Mouse (Mus musculus) forebrain, embryonic 12.5 days (tissue): Measurements from ENCODE around the gene Lgals4. TPM values are rescaled to one million over a fixed set of nuclear protein-coding genes. Genes with fewer than 3 reads are reported as not detected.

Experiments
- ATAC-seq: fragments of 200-750 bp; cut with Nextera tagmentation; 2 replicates; pipeline ENCODE4 v1.8.0; 2017; ENCODE audit warnings: moderate TSS enrichment; ENCODE audit not compliant: low FRiP score
- H3K27ac ChIP-seq: fragments of 300-500 bp; sonication (generic); 2 replicates; pipeline ENCODE4 v1.5.1; 2016; ENCODE audit warnings: mild to moderate bottlenecking
- H3K27me3 ChIP-seq: fragments of 300-500 bp; sonication (generic); 2 replicates; pipeline ENCODE4 v1.6.1; 2016; ENCODE audit warnings: mild to moderate bottlenecking
- H3K36me3 ChIP-seq: fragments of 300-500 bp; sonication (generic); replicated peaks from 2 replicates; pipeline ENCODE4 v1.6.1; 2016; ENCODE audit warnings: mild to moderate bottlenecking
- H3K4me1 ChIP-seq: fragments of 300-500 bp; sonication (generic); 2 replicates; pipeline ENCODE4 v1.6.1; 2016
- H3K4me2 ChIP-seq: fragments of 300-500 bp; sonication (generic); 2 replicates; pipeline ENCODE4 v1.6.1; 2016; ENCODE audit warnings: mild to moderate bottlenecking, moderate library complexity
- H3K4me3 ChIP-seq: fragments of 300-500 bp; sonication (generic); replicated peaks from 2 replicates; pipeline ENCODE4 v1.5.1; 2016; ENCODE audit warnings: mild to moderate bottlenecking
- H3K9ac ChIP-seq: fragments of 300-500 bp; sonication (generic); 2 replicates; pipeline ENCODE4 v1.6.1; 2016; ENCODE audit warnings: mild to moderate bottlenecking
- H3K9me3 ChIP-seq: fragments of 300-500 bp; sonication (generic); 2 replicates; pipeline ENCODE4 v1.6.1; 2016
- WGBS: fragments of 180-500 bp; shearing (Covaris S2); methylation state at CpG from one replicate; pipeline ENCODE4 v1.1.7; 2016; 5-methylcytosine and 5-hydroxymethylcytosine counted together
- polyA plus RNA-seq: library from polyadenylated mRNA; unstranded; fragments of >200 nt; fragmentation: Nextera tagmentation; extraction: Ambion mirVana; gene quantifications from 2 replicates; pipeline ENCODE4 v1.2.1, GENCODE M21; 2016

Lgals4 gene
- polyA plus RNA-seq, 1 experiment from 2014 or later = 1.7 TPM

GRCm38 (mm10) chr7:28827338-28827737 lies 6.3 kb upstream of the Lgals4 start:
- peaks cover 36% of the 10 kb centered on the region for H3K36me3 ChIP-seq
- H3K9ac ChIP-seq = no peak overlapping the region
- H3K4me1 ChIP-seq = peaks cover 12% of the 10 kb centered on the region
- H3K27ac ChIP-seq = no peak overlapping the region
- H3K9me3 ChIP-seq = no peaks in the 10 kb centered on the region
- H3K27me3 ChIP-seq = no peaks in the 10 kb centered on the region
- no peak overlapping the region for H3K4me3 ChIP-seq
- no peak for ATAC-seq
- H3K4me2 ChIP-seq = no peak overlapping the region
- WGBS = 63% methylated on average over 3 of the region's 3 CpGs

DNA sequence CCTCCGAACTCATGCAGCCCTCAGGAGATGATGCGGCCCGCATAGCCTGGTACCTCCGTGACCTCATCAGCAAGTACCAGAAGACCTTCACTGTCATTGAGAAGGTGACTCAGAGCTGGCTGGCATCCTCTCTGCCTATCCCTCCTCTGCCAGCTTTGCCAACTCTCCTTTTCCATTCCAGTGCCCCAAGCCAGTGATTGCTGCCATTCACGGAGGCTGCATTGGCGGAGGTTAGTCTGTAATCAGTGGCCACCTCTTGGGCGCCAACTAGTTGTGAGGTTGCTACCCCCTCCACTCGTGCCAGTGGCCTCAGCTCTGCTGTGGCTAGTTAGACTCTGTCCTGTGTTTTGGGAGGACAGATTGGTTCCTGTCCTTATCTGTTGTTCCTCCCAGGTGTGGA lies 3.8 kb upstream of the Lgals4 start:
- Histone ChIP-seq H3K9me3 (no peaks in the 10 kb centered on the region), H3K4me2 (no peak overlapping the region), H3K36me3 (peaks cover 26% of the 10 kb centered on the region), H3K4me3 (no peak overlapping the region), H3K27me3 (no peaks in the 10 kb centered on the region), H3K4me1 (peaks cover 8% of the 10 kb centered on the region), H3K9ac (no peak overlapping the region), H3K27ac (no peak overlapping the region)
- WGBS = 95% methylated on average over 8 of the region's 8 CpGs
- no peak for ATAC-seq

- H3K27ac ChIP-seq = no peak overlapping the region
- H3K36me3 ChIP-seq = peaks cover 26% of the 10 kb centered on the region
- no peak overlapping the region for H3K4me2 ChIP-seq
- no peak for ATAC-seq
- no peaks in the 10 kb centered on the region for H3K9me3 ChIP-seq
- no peak overlapping the region for H3K9ac ChIP-seq
- H3K27me3 ChIP-seq = no peaks in the 10 kb centered on the region
- no peak overlapping the region for H3K4me3 ChIP-seq
- WGBS = 96% methylated on average over 5 of the region's 5 CpGs
- H3K4me1 ChIP-seq = peaks cover 2% of the 10 kb centered on the region; the same call in 1 of the 2 replicates
Observed at GRCm38 (mm10) chr7:28830981-28831380, 2.7 kb upstream of the Lgals4 start.

DNA sequence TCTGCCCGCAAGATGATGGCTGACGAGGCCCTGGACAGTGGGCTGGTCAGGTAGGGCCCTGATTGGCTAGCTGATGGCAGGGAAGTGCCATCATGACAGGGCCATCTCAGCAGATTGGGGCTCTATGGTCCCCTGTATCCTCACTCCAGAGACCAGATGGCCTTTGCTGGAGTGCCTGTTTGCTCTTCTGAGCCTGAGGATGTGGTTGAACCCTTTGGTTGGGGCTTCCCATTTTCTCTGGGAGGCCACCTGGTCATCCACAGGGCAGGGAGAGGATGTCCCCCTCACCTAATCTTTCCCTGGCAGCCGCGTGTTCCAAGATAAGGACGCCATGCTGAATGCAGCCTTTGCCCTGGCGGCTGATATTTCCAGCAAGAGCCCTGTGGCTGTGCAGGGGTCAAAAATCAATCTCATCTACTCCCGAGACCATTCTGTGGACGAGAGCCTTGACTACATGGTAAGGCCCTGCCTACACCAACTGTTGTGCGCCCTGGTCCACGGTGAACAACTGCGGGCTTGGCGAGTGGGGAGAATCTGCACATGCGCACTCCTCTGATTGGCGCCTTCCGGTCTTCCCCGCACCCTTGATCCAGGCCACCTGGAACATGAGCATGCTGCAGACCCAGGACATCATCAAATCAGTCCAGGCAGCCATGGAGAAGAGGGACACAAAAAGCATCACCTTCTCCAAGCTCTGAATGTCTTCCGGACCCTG lies 2.1 kb upstream of the Lgals4 start:
- Histone ChIP-seq H3K4me1 (no peaks in the 10 kb centered on the region), H3K9ac (no peak overlapping the region), H3K27me3 (no peaks in the 10 kb centered on the region), H3K4me2 (no peak overlapping the region), H3K36me3 (peaks cover 26% of the 10 kb centered on the region), H3K9me3 (no peaks in the 10 kb centered on the region), H3K27ac (no peak overlapping the region), H3K4me3 (no peak overlapping the region)
- WGBS = 94% methylated on average over 17 of the region's 17 CpGs
- no peak for ATAC-seq

DNA sequence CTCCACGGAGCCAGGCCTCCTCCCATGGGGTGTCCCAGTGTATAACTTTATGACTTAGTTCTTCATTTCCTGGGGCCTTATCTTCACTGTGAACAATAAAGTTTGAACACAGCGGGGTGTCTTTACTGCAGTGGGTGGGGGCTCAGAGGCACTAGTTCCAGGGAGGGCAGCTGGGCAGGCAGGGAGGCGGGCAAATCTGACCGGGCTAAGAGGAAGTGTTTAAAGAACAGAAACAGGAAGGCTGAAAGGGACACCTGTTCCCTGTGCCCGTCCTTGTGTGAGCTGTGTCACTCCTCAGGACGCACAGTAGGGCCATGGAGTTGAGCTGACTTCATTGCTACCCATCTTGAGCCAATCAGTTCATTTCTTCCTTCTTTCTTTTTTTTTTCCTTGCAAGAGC lies 1.5 kb upstream of the Lgals4 start:
- WGBS = 83% methylated on average over 6 of the region's 6 CpGs
- H3K4me3 ChIP-seq = no peak overlapping the region
- H3K4me2 ChIP-seq = no peak overlapping the region
- H3K9ac ChIP-seq = no peak overlapping the region
- no peaks in the 10 kb centered on the region for H3K4me1 ChIP-seq
- H3K9me3 ChIP-seq = no peaks in the 10 kb centered on the region
- no peak overlapping the region for H3K27ac ChIP-seq
- H3K36me3 ChIP-seq = peaks cover 26% of the 10 kb centered on the region
- no peaks in the 10 kb centered on the region for H3K27me3 ChIP-seq
- no peak for ATAC-seq

DNA sequence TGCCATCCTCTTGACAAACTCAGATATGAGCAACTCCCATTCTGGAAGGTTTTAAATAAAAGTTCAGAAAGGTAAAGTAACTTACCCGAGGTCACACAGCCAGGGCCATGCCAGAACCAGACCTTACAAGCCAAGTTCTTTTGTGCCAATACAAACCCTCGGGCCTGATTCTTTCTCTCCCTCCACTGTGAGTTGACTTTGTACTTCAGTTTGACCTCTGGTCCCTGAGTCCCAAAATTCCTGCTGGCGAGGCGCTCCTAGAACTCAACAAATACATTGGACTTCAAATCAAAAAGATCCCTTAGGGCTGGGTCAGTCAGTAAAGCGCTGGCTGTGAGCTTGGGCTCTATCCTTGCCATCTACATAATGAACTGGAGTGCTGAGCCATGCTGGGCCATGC lies 3.3 kb downstream of the Lgals4 start:
- Histone ChIP-seq H3K4me1 (no peaks in the 10 kb centered on the region), H3K36me3 (peaks cover 2% of the 10 kb centered on the region; the same call in 1 of the 2 replicates), H3K27me3 (no peaks in the 10 kb centered on the region), H3K9ac (no peak overlapping the region), H3K9me3 (no peaks in the 10 kb centered on the region), H3K4me2 (no peak overlapping the region), H3K4me3 (no peak overlapping the region), H3K27ac (no peak overlapping the region)
- no peak for ATAC-seq
- 84% methylated on average over 5 of the region's 5 CpGs for WGBS

DNA sequence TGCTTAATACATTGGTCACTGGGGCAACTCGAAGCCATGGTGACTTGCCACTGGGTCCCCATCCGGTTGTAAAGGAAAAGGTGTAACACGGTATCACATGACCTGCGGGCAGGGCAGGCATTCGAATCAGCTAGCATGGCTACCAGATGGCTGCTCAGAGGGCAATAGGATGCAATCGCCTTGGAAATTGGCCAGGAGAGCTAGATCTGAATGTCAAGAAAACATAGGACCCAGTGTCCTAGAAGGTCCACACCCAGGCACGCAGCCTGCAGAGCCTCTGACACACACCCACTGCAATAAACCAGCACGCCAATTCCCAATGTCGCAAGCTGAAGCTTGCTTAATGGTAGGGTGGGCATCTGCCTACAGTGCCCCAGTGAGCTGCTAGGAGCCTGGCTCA lies 4.7 kb downstream of the Lgals4 start:
- Histone ChIP-seq H3K9ac (no peak overlapping the region), H3K36me3 (no peaks in the 10 kb centered on the region), H3K27ac (no peak overlapping the region), H3K4me2 (no peak overlapping the region), H3K27me3 (no peaks in the 10 kb centered on the region), H3K4me3 (no peak overlapping the region), H3K4me1 (no peaks in the 10 kb centered on the region), H3K9me3 (no peaks in the 10 kb centered on the region)
- ATAC-seq = no peak
- 89% methylated on average over 9 of the region's 9 CpGs for WGBS

- 0 out of 2 replicates have a peak, but pooled peaks cover 3% of the 10 kb centered on the region for H3K9me3 ChIP-seq
- WGBS = 88% methylated on average over 1 of the region's 1 CpGs
- H3K9ac ChIP-seq = no peak overlapping the region
- no peak overlapping the region for H3K4me3 ChIP-seq
- H3K27ac ChIP-seq = no peak overlapping the region
- H3K4me2 ChIP-seq = no peak overlapping the region
- H3K27me3 ChIP-seq = no peaks in the 10 kb centered on the region
- no peaks in the 10 kb centered on the region for H3K4me1 ChIP-seq
- no peaks in the 10 kb centered on the region for H3K36me3 ChIP-seq
- no peak for ATAC-seq
Observed at GRCm38 (mm10) chr7:28847273-28847672, 13.6 kb downstream of the Lgals4 start.

GRCm38 (mm10) chr7:28849700-28850236 lies 16.1 kb downstream of the Lgals4 start:
- H3K9ac ChIP-seq = no peak overlapping the region
- H3K36me3 ChIP-seq = no peaks in the 10 kb centered on the region
- H3K27ac ChIP-seq = no peak overlapping the region
- H3K4me2 ChIP-seq = no peak overlapping the region
- H3K9me3 ChIP-seq = 0 out of 2 replicates have a peak, but pooled peaks cover 3% of the 10 kb centered on the region
- H3K4me1 ChIP-seq = no peaks in the 10 kb centered on the region
- ATAC-seq = no peak
- WGBS = 63% methylated on average over 1 of the region's 1 CpGs
- no peak overlapping the region for H3K4me3 ChIP-seq
- no peaks in the 10 kb centered on the region for H3K27me3 ChIP-seq

GRCm38 (mm10) chr7:28850642-28851041 lies 17.0 kb downstream of the Lgals4 start:
- no peak overlapping the region for H3K4me3 ChIP-seq
- no peaks in the 10 kb centered on the region for H3K27me3 ChIP-seq
- H3K27ac ChIP-seq = no peak overlapping the region
- no peak overlapping the region for H3K4me2 ChIP-seq
- no peak overlapping the region for H3K9ac ChIP-seq
- 86% methylated on average over 4 of the region's 4 CpGs for WGBS
- H3K9me3 ChIP-seq = 0 out of 2 replicates have a peak, but pooled peaks cover 3% of the 10 kb centered on the region
- no peak for ATAC-seq
- H3K4me1 ChIP-seq = no peaks in the 10 kb centered on the region
- H3K36me3 ChIP-seq = no peaks in the 10 kb centered on the region

DNA sequence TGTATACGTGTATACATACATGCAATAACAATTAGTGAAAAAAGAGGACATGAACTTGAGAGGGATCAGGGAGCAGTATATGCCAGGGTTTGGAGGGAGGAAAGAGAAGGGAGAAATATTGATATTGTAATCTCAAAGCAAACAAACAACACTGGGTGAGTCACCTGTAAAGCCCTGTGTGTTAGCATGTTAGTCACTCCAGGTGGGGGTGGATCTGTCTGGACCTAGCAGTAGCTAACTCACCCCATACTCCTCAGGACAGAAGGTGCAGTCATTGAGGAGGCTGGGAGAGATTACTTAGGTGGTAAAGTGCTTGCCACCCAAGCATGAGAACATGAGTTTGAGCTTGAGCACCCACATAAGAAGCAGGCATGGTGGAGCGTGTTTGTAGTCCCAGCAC lies 26.3 kb downstream of the Lgals4 start:
- no peaks in the 10 kb centered on the region for H3K36me3 ChIP-seq
- H3K27ac ChIP-seq = no peak overlapping the region
- H3K9ac ChIP-seq = no peak overlapping the region
- 86% methylated on average over 2 of the region's 2 CpGs for WGBS
- no peak overlapping the region for H3K4me3 ChIP-seq
- ATAC-seq = no peak
- no peaks in the 10 kb centered on the region for H3K27me3 ChIP-seq
- H3K9me3 ChIP-seq = 0 out of 2 replicates have a peak, but pooled peaks cover 5% of the 10 kb centered on the region
- peaks cover 8% of the 10 kb centered on the region for H3K4me1 ChIP-seq
- no peak overlapping the region for H3K4me2 ChIP-seq

DNA sequence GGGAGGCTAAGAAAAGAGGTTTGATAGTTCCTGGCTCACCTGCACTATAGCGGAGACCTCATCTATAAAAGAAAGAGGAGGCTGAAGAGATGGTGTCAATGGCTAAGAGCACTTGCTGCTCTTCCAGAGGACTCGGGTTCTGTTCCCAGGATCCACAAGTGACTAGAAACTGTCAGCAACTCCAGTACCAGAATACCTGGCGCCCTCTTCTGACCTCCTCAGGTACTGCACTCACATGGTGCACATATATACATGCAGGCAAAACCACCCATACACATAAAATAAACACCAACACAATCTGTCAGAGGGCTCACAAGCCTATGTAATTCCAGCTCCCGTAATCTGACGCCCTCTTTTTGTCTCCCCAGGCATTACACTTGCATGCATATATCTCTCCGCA lies 27.2 kb downstream of the Lgals4 start:
- Histone ChIP-seq H3K4me1 (peaks cover 8% of the 10 kb centered on the region), H3K4me3 (no peak overlapping the region), H3K27me3 (no peaks in the 10 kb centered on the region), H3K4me2 (no peak overlapping the region), H3K27ac (no peak overlapping the region), H3K9me3 (0 out of 2 replicates have a peak, but pooled peaks cover 5% of the 10 kb centered on the region), H3K36me3 (no peaks in the 10 kb centered on the region), H3K9ac (no peak overlapping the region)
- 89% methylated on average over 6 of the region's 6 CpGs for WGBS
- ATAC-seq = no peak
